Mouse (Mus musculus) thymus, adult 2 months (tissue): ENCODE measurements around the gene Atrnl1. TPM values are rescaled to one million over a fixed set of nuclear protein-coding genes. Genes with fewer than 3 reads are reported as not detected.

Experiments used
- DNase-seq: peaks from one replicate; pipeline ENCODE4 v3.0.0; 2021
- H3K27ac ChIP-seq: fragments of 200-500 bp; 2 replicates; pipeline ENCODE4 v1.5.1; 2012; ENCODE audit warnings: low read length, control low read depth; ENCODE audit not compliant: control insufficient read depth, insufficient read depth
- H3K27me3 ChIP-seq: fragments of 200-500 bp; 2 replicates; pipeline ENCODE4 v1.6.1; 2012; ENCODE audit warnings: mild to moderate bottlenecking, low read length, moderate library complexity, mixed read lengths; ENCODE audit not compliant: control insufficient read depth, insufficient read depth
- H3K36me3 ChIP-seq: fragments of 200-500 bp; 2 replicates; pipeline ENCODE4 v1.6.1; 2012; ENCODE audit warnings: mild to moderate bottlenecking, low read length, moderate library complexity; ENCODE audit not compliant: control insufficient read depth, insufficient read depth
- H3K4me1 ChIP-seq: fragments of 200-500 bp; replicated peaks from 2 replicates; pipeline ENCODE4 v1.6.1; 2012; ENCODE audit warnings: low read length; ENCODE audit not compliant: control insufficient read depth, insufficient read depth
- H3K4me3 ChIP-seq: fragments of 200-500 bp; 2 replicates; pipeline ENCODE4 v1.5.1; 2012; ENCODE audit warnings: mild to moderate bottlenecking, low read length, control low read depth, moderate library complexity; ENCODE audit not compliant: control insufficient read depth, insufficient read depth
- CTCF ChIP-seq: fragments of 200-500 bp; IDR thresholded peaks from 2 replicates; pipeline ENCODE4 v1.5.1; 2012; ENCODE audit warnings: mild to moderate bottlenecking, control low read depth, low read length, moderate library complexity, borderline replicate concordance; ENCODE audit not compliant: control insufficient read depth, poor library complexity, insufficient read depth; ENCODE audit errors: extremely low read depth
- POLR2A ChIP-seq: fragments of 200-500 bp; IDR thresholded peaks from 2 replicates; pipeline ENCODE4 v1.6.1; 2012; ENCODE audit warnings: mild to moderate bottlenecking, low read length, control low read depth, moderate library complexity; ENCODE audit not compliant: control insufficient read depth, poor library complexity, insufficient read depth; ENCODE audit errors: extremely low read depth
- whole genome bisulfite sequencing: fragments of 180-500 bp; shearing (Covaris S2); methylation state at CpG from one replicate; pipeline ENCODE4 v1.1.7; 2018; 5-methylcytosine and 5-hydroxymethylcytosine counted together
- polyA plus RNA-seq: library from polyadenylated mRNA; depleted of rRNA; stranded (reverse); fragments of >200 nt; gene quantifications from 2 replicates; pipeline ENCODE4 v1.2.3, GENCODE M21; 2012

Gene Atrnl1
- polyA plus RNA-seq, 1 experiment, result 8.2 TPM

- no peak for TF ChIP-seq CTCF
- TF ChIP-seq POLR2A, result no peak
- Histone ChIP-seq H3K27me3 (no peaks in the 10 kb centered on the region), H3K4me1 (no peaks in the 10 kb centered on the region), H3K27ac (no peak overlapping the region), H3K4me3 (no peak overlapping the region), H3K36me3 (no peaks in the 10 kb centered on the region)
- DNase-seq, result no peak
- 88% methylated on average over 10 of the region's 10 CpGs for whole genome bisulfite sequencing
These were observed 19.2 kb upstream of the Atrnl1 start for GRCm38 (mm10) chr19:57591631-57592030.

DNA sequence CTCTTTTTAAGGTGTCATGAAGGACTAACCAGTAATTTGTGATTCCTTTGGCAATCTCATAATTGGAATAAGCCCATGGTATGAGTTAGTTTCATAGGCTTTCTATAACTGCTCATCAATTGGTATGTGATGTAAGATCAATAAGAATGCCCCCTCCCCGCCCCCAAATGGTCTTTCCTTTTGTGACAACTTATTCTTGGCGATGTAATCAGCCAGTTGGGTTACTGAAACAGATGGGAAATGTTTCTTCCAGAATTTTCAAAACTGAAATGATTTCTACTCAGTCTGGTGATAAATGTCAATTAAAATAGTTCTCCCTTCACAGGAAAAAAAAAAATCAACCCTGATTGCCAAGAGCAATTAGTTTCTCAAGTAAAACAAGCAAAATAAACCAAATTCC, 18.5 kb upstream of the Atrnl1 start:
- H3K36me3 ChIP-seq, result no peaks in the 10 kb centered on the region
- 95% methylated on average over 2 of the region's 2 CpGs for WGBS
- TF ChIP-seq CTCF, result no peak
- no peak for TF ChIP-seq POLR2A

GRCm38 (mm10) chr19:57599126-57599525, 11.7 kb upstream of the Atrnl1 start:
- TF ChIP-seq POLR2A (no peak), CTCF (no peak)
- Histone ChIP-seq H3K4me1 (no peaks in the 10 kb centered on the region), H3K27me3 (no peaks in the 10 kb centered on the region), H3K27ac (no peak overlapping the region), H3K36me3 (no peaks in the 10 kb centered on the region), H3K4me3 (no peak overlapping the region)
- DNase-seq, result no peak
- WGBS, result 89% methylated on average over 8 of the region's 8 CpGs

More for the DNA sequence above, 18.5 kb upstream of the Atrnl1 start:
- Histone ChIP-seq H3K4me3 (no peak overlapping the region), H3K27ac (no peak overlapping the region), H3K4me1 (no peaks in the 10 kb centered on the region), H3K27me3 (no peaks in the 10 kb centered on the region)
- no peak for DNase-seq

- Histone ChIP-seq H3K27me3 (no peaks in the 10 kb centered on the region), H3K4me1 (no peaks in the 10 kb centered on the region), H3K36me3 (no peaks in the 10 kb centered on the region), H3K4me3 (no peak overlapping the region), H3K27ac (no peak overlapping the region)
- TF ChIP-seq POLR2A, result no peak
- no peak for TF ChIP-seq CTCF
- 80% methylated on average over 16 of the region's 16 CpGs for WGBS
- no peak for DNase-seq
These were observed 10.5 kb upstream of the Atrnl1 start for GRCm38 (mm10) chr19:57600233-57600929.

- H3K4me3 ChIP-seq, result no peak overlapping the region
- H3K4me1 ChIP-seq, result no peaks in the 10 kb centered on the region
- DNase-seq, result no peak
- no peaks in the 10 kb centered on the region for H3K27me3 ChIP-seq
- no peaks in the 10 kb centered on the region for H3K36me3 ChIP-seq
- 94% methylated on average over 2 of the region's 2 CpGs for WGBS
- TF ChIP-seq CTCF, result no peak
- no peak for TF ChIP-seq POLR2A
- no peak overlapping the region for H3K27ac ChIP-seq
These were observed 9.9 kb upstream of the Atrnl1 start for GRCm38 (mm10) chr19:57600930-57601328.

- 96% methylated on average over 3 of the region's 3 CpGs for WGBS
- no peak for DNase-seq
- H3K27ac ChIP-seq, result no peak overlapping the region
- no peaks in the 10 kb centered on the region for H3K4me1 ChIP-seq
- no peak for TF ChIP-seq POLR2A
- TF ChIP-seq CTCF, result no peak
- H3K4me3 ChIP-seq, result no peak overlapping the region
- H3K27me3 ChIP-seq, result no peaks in the 10 kb centered on the region
- no peaks in the 10 kb centered on the region for H3K36me3 ChIP-seq
These were observed 7.2 kb upstream of the Atrnl1 start for GRCm38 (mm10) chr19:57603593-57603992.
